Mouse (Mus musculus) megakaryocyte-erythroid progenitor cell, adult 5-6 weeks (primary cell): ENCODE data around the gene Ak5. TPM values are rescaled to one million over a fixed set of nuclear protein-coding genes. Genes with fewer than 3 reads are reported as not detected.

Experiments
- ATAC-seq: replicated peaks from 2 replicates; pipeline ENCODE4 v1.8.0; 2016; ENCODE audit warnings: mild to moderate bottlenecking, inconsistent platforms; ENCODE audit not compliant: severe bottlenecking, poor library complexity, low FRiP score, low TSS enrichment
- total RNA-seq, 2 experiments: library from RNA; stranded (forward) in 1 of 2; stranded (reverse) in 1 of 2; fragments of 200-1000, 215-1000 nt in 1 of 2; fragments of >200 nt in 1 of 2; fragmentation: Nextera tagmentation in 1 of 2; gene quantifications; 2 replicates each; pipeline ENCODE4 v1.2.3; 2014 to 2017

Ak5 gene
- total RNA-seq, 2 experiments from 2014 or later, result not detected

GRCm38 (mm10) chr3:152529058-152529972, 138.8 kb downstream of the Ak5 start:
- peak; percentile 92 for ATAC-seq

DNA sequence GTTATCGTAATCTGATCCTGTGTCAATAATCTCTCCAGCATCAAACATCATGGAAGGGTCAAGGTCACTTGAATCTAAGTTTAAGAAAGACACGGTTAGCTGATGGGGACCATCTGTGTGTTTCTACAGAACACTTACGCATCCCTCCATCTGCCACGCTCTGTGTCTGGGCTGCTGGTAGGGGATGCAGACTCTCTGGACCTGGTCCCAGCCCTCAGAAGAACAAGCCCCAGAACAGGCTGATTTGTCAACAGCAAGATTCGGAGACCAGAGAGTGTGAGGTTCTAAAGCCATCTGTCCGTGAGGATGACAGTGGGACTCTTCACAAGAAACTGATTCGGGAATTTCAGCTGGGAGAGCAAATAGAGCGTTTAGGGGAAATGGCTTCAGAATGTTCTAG, 141.4 kb downstream of the Ak5 start:
- no peak for ATAC-seq

GRCm38 (mm10) chr3:152523315-152523638, 144.9 kb downstream of the Ak5 start:
- no peak for ATAC-seq

GRCm38 (mm10) chr3:152522634-152523314, 145.4 kb downstream of the Ak5 start:
- ATAC-seq, result no peak

- ATAC-seq, result no peak
These were observed 147.1 kb downstream of the Ak5 start for GRCm38 (mm10) chr3:152521054-152521453.

- ATAC-seq, result no peak
These were observed 148.1 kb downstream of the Ak5 start for GRCm38 (mm10) chr3:152520074-152520473.

DNA sequence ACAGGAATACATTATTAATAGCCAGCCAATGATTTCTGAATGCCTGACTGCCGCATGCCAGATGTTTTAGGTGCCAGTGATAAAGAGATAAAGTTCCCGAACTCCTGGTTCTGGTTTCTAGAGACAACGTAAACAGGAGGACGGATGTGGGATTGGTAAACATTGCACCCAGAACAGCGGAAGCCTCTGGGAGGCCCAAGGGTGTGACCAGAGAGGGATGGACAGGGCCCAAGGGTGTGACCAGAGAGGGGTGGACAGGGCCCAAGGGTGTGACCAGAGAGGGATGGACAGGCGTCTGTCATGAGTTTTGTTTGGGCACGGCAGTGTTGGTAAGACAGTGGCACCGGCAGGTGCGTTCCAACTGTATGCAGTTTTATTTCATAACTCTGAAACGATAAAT, 148.6 kb downstream of the Ak5 start:
- ATAC-seq, result no peak

DNA sequence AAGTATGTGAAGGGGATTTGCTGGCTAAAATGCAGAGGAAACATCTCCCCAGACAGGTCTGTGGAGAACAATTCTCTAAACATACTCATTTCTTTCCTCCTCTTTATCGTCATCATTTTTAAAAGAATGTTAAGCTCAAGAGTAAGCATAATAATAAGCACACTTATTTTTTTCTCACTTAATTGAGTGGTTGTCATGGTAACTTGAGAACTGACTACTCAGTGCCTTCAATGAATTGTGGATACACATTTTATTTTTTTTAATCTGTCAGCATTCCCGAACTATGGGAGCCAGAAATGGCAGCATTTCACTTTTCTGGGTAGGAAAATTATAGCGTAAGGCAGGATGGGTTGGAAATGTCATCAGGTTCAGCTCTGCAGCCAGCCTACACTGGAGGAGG, 151.6 kb downstream of the Ak5 start:
- no peak for ATAC-seq

- no peak for ATAC-seq
These were observed 152.2 kb downstream of the Ak5 start for GRCm38 (mm10) chr3:152515959-152516358.

GRCm38 (mm10) chr3:152512517-152512916, 155.6 kb downstream of the Ak5 start:
- no peak for ATAC-seq

GRCm38 (mm10) chr3:152509268-152509667, 158.9 kb downstream of the Ak5 start:
- no peak for ATAC-seq

- no peak for ATAC-seq
These were observed 159.7 kb downstream of the Ak5 start for GRCm38 (mm10) chr3:152508419-152508993.

DNA sequence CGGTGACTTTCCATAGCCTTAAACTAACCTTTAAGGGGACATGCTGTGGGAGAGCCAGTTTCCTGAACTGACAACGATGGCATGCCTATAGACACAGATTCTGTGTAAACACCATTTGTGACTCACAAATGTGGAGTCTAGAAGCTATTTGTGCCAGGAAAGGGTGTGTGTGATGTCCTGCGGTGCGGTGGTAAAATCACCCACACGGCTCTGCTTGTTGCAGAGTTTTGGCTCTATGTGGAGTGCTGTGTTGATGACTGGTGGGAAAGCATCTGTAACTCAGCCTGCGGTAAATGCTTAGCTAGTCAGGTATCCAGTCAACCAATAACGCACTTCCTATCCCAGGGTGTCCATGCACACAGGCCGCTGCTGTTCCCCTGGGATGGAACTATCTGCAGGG, 160.3 kb downstream of the Ak5 start:
- no peak for ATAC-seq

GRCm38 (mm10) chr3:152498968-152499696, 169.0 kb downstream of the Ak5 start:
- peak; percentile 59 for ATAC-seq

- no peak for ATAC-seq
These were observed 170.3 kb downstream of the Ak5 start for GRCm38 (mm10) chr3:152497842-152498241.

DNA sequence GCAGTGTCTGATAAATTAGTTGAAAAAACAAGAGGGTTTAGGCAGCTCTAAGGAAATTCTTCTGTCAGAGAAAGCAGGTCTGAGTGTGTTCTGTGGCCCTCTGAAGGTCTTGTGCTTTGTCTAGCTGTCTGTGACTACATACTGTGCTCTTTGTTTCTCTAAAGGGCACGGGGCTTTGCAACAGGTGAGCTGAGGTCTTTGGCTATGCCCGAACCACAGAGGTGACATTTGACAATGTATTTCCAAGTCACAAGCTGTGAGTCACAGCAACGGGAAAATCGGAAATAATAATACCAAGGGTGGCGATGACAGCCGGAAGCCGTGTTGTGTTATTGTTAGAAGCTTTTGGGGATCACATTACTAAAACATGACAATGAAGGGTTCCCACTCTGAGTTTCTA, 171.1 kb downstream of the Ak5 start:
- no peak for ATAC-seq

- no peak for ATAC-seq
These were observed 172.7 kb downstream of the Ak5 start for GRCm38 (mm10) chr3:152495415-152495898.

- no peak for ATAC-seq
These were observed 173.3 kb downstream of the Ak5 start for GRCm38 (mm10) chr3:152494667-152495360.

- no peak for ATAC-seq
These were observed 174.3 kb downstream of the Ak5 start for GRCm38 (mm10) chr3:152493813-152494212.
